Mouse (Mus musculus) thymus, adult 18-20 months (tissue): ENCODE results near the gene Trit1.
"Not testable (repeated sequence)": the region's sequence is repeated elsewhere in the genome, so short reads cannot be mapped to it uniquely, and the experiment has no call there.

Experiments
- DNase-seq, 2 experiments: peaks; one replicate each; pipeline ENCODE4 v3.0.0; 2022; ENCODE audit warnings: mixed read lengths in 2 of 2

Trit1 gene

DNA sequence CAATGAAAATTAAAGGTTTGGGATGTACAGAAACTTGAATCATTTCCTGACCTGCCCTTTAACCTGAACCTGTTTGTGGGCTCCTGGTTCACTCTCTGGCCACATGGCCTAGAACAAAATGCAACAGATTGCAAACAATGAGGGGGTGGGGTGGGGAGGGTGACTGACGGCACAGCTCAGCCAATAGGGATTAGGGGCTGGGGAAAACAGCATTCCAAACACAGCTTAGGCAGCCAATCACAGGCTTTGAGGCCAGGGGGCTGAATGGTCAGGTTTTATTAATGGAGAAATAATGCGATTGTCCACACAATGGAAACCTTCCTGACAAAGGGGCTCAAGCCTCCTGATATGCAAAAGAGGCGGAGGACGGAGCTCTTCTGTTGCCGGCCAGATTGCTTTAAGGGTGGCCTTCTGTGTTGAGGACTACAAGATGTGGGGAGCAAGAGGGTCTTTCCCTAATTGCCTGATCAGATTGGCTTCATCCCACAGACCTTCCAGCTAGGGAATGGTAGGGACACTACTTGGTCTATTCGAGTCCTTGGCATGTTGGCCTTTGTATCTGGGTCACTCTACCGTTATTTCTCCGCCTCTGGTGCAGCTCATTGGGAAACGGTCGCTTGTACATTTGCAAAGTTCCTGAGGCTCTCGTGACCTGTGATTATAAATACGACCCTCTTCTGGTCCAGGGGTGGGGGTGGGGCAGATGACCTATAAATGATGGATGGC lies 17.7 kb upstream of the Trit1 start:
- no peak for DNase-seq

DNA sequence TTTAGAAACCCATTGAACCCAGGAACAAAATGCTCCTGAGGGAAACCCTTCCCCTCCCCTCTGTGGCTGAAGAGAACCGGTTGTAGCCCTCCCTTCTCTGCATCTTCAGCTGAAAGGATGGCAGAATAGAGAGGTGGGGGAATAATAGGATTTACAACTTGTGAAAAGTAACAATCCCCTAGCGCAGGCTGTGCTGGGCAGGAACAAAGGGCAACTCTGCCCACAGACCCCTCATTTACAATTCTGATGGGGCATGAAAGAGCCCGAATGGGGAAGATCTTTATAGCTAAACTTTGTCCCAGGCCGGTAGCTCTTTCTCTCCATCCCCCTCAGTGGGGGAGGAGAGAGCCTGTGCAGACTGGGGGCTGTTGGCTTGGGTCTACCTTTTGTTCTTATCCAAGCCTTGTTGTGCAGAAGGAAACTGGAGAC lies 17.1 kb upstream of the Trit1 start:
- DNase-seq, result no peak

DNA sequence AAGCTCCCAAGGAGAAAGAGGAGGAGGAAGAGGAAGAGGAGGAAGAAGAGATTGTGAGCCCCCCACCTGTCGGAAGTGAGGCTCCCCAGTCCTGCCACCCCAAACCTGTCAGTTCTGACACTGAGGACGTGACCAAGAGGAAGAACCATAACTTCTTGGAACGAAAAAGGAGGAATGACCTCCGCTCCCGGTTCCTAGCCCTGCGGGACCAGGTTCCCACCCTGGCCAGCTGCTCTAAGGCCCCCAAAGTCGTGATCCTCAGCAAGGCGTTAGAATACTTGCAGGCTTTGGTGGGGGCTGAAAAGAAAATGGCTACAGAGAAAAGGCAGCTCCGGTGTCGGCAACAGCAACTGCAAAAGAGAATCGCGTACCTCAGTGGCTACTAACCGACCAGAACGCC lies 16.3 kb upstream of the Trit1 start:
- DNase-seq, result no peak

DNA sequence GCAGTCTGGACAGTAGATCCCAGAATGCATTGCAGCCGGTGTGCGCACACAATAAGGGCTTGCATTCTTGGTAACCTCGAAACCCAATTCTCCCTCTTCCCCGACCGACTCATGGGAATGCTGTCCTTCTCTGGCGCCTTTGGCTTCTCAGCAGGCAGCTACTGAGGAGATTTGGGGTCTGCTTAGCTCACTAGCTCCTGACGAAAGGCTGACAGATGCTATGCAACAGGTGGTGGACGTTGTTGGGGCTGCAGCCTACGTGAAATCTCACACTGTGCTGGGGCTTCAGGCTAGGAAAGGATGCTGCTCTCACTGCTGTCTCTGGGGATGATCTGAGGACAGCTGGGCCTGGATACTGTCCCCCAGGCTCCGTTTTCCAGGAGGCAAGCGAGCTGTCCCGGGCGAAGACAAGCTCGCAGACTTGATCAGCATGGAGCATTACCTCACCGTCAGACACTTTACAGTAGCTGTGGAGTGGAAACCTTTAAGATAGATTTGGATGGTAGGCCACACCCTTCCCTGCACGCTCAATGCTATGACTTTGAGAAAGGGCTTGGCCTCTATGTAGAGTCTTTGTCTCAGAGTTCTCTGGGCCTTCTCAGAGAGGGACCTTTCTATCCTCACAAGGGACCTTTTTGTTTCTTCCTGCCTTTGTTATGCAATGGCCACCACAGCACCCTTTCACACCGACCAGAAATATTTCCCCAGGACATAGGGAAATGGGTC lies 15.6 kb upstream of the Trit1 start:
- DNase-seq, result no peak

DNA sequence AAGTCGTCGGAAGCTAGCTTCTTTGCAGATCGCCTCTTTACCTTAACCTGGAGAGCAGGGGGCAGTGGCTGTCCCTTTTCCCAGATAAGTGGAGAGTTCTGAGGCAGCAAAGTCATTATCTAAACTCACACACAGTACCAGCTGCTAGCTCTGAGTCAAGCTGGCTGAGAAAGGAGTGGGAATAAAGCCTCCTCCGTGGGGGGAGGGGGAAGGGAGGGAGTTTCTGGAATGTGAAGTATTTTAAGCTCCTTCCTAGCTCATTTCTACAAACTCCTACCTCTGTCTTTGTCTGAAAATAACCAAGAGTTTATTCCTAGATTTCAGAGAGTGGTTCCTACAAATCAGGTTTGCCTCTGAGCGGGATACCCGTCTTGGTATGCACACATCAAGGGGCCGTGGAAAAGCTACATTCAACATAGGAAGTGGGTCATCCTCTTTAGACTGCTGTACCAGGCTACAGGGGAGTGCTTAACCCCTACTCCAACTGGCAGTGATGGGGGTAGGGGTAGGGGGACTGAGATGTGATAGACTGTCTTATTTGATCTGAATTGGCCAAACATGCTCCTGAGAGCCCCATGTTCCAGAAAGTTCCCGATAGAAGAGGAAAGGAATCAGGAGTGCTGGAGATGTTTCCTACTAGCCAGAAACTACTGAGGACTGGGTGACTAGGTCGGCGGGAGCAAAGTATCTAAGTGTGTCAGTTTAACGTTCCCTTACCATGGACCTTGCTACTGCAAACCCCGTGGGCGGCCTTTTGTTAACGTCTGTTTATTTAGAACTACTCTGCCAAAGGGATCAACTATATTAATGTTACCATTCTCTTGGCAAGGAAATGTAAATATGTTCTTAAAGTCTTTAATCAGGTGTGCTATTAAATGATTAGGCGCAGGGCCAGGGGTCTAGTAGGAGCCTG lies 11.1 kb upstream of the Trit1 start:
- no peak for DNase-seq

DNA sequence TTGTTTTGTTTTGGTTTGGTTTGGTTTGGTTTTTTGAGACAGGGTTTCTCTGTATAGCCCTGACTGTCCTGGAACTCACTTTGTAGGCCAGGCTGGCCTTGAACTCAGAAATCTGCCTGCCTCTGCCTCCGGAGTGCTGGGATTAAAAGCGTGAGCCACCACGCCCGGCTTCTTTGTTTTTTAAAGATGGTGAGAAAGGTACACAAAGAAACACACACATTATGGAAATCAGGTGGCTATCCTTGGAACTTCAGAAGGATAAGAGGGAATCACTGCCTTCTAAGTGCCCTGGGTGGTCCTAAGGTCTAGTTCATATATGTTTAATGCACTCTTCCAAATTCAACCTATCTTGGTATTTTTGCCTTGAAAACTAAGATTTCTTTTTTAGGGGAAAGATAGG lies 3.9 kb upstream of the Trit1 start:
- not testable (repeated sequence) for DNase-seq

DNA sequence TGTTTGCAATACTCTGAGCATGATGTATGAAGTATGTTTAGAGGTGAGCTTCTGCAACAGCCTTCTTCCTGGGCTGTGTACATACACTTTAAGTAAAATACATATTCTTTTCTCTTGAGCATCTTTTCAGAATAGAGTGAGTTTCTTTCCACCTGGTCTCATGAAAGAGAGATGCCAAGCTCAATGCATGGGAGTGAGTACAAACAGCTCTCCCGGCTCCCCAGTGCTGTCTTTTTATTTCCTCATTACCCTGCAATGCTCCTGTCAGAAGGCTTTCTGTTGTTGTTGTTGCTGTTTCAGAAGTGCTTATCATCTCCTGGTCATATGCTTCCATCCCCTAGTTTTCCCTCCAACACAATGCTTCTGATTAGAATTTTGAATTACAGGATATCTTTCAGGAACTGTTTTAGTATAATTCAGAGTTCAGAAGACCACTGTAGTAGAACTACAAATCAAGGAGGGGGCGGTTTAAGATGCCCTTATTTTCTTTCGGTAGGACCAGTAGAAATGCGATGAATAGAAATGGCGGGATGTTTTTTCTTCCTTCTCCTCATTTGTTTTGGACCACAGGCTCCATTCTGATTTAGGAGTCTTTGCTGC lies 3.0 kb upstream of the Trit1 start:
- no peak for DNase-seq

DNA sequence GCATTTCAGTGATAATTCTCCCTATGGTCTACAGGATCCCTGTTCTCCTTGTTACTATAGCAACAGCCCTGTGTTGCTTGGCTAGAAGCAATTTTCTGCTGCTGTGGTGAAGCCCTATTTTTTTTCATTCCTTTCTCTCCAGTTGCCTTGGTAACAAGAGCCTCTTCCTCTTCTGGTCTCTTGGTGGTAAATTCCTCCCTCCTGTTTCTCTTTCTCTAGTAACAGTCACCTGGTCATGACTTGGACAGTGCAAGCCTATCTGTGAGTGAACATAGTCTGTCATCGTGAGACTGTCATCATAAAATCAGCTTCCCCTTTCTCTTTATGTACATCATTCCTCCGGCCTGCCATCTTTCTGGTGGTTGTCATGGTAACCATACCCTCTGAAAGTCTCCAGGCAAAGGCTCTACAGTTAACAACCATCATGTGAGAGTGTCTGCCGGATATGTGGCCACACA lies 2.4 kb upstream of the Trit1 start:
- DNase-seq, result no peak

DNA sequence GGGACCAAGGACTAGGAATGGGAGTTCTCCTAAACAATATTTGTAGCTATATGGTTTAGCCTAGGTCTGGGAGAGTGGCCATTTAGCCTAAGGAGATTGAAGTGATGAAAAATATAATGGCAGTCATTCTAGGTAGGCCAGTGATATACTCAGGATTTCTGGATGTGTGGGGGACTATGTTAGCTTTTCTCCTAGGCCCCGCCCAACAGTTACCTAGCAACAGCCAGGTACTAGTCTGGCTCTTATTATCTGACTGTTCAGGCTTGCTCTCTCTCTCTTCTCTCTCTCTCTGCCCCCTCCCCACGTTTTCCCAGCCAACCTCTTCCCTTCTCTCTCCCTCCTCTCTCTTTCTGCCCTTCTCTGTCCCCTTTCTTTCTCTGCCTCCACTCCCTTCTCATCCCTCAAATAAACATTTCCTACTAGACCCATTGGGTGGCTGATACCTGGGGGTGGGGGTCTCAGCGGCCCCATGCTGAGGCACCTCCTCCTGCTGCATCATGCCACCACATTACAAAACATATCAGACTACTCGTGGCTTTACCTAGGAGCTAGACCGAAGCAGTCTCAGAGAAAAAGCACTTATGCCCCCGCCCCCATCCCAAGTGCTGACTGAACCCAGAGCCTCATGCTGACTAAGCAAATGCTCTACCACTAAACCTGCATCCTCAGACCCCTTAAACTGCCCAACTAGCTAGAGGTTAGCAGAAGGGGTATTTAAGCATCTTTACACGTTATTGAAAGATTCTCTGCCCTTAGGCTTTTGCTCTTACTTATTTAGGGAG lies 1.7 kb upstream of the Trit1 start:
- DNase-seq, result no peak

DNA sequence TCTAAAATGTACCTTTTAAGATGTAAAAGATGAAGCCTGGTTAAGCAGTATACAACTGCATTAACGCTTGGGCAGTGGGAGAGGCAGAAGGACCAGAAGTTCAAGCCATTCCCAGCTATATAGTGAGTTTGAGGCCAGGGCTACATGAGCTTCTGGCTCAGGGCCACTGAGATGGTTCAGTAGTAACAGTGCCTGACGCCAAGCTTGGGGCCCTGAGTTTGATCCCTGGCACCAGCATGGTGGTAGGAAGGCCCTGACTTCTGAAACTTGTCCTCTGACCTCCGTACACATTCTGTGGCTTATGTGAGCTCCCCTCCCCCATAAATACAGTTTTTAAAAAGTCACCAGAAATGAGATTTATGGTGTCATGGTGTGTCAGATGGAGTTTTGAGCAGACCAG lies 5.2 kb downstream of the Trit1 start:
- no peak for DNase-seq

DNA sequence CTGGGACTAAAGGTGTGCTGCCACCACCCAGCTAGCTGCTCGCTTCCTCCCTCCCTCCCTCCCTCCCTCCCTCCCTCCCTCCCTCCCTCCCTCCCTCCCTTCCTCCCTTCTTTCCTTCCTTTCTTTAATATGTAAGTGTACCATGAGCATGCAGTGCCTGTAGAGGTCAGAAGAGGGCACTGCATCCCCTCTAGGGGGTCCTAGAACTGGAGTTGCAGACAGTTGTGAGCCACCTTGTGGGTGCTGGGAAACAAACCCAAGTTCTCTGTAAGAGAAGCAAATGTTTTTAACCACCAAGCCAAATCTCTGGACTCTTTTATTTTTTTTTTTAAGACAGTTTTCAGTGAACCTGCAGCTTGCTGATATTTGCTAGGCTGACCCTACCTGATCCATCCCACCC lies 6.5 kb downstream of the Trit1 start:
- DNase-seq, result no peak

DNA sequence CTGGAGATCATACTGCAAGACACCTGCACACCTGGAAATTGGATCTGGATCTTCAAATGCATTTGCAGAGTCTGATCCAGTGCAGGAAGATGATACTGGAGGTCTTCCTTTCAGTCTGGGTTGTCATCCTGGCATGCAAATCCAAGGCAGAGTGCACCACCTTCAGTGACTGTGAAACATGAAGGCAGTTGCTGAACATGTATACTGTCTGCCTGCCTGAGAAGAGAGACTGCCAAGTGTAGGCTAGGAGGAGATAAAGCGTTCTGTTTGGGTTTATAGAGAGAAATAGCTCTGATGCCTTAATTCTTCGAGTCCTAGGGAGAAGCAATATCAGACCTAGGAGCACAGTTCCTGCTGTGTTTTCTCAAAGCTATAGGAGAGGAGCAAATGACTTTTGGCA lies 9.0 kb downstream of the Trit1 start:
- no peak for DNase-seq

DNA sequence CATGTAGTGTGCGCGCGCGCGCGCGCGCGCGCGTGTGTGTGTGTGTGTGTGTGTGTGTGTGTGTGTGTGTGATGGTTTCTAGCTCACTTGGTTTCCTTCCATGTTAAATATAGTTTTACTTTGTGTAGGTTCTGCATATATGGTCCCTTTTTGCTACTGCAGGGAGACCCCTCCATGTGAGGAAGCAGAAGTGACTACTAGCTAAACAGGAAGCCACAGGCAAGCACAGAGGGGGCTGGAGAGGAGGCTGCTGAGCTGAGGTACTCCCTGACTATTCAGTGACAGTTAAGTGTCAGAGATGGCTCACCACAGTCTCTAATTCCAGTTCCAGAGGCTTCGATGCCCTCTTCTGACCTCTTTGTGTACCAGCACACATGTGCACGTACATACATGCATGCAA lies 9.8 kb downstream of the Trit1 start:
- no peak for DNase-seq

DNA sequence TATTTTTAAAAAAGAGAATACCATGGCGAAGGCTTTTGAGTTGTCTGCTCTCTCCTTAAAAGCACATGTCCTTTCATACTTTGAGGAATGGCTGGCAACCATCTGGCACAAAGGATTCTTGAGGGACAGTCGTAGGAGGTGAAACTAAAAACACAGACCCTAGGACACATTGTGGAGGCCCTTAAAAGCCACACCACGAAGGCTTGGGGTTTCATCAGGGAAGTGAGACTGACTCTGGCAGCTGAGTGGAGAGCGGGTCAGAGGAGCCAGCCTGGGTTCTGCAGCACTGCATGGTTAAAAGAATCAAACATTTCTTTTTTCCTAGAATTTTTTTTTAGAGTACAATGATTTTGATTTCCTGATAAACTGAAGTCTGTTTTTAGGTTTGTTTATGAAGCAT lies 10.2 kb downstream of the Trit1 start:
- DNase-seq, result no peak

DNA sequence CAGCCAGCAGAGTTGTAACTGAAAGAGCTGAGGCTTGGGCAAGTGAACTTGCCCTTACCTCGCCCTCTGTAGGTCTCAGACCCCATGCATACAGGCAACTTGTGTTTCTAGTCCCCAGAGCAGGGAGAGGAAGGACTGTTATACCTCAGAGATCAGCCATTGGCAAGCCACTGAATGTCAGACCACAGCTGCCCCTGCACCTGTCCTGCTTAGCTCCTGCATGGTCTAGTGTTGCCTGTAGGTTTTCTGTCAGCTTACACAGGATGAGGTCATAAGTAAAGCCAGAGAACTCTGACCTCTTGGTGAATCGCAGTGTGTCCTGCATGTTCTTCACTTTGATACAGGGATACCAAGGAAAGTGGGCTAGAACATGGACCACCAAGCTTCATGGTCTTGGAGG lies 18.4 kb downstream of the Trit1 start:
- DNase-seq, result no peak

DNA sequence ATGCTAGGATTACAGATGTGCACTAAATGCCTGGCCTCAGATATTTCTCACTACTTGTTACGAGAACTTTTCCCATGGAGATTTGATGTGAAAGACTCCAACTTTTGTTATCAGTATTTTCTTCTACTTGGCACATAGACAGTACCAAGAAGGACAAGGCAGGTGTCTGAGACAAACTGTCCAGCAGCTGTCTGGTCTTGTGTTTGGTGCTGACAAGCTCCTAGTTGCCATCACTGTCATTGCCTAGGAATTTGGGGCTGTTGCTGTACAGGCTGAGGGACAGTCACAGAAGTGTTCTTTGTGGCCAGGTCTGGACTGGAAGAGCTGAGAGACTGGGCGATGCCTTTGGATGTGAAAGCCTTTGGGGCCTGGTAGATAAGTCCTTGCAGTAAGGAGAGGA lies 19.2 kb downstream of the Trit1 start:
- DNase-seq, result no peak

DNA sequence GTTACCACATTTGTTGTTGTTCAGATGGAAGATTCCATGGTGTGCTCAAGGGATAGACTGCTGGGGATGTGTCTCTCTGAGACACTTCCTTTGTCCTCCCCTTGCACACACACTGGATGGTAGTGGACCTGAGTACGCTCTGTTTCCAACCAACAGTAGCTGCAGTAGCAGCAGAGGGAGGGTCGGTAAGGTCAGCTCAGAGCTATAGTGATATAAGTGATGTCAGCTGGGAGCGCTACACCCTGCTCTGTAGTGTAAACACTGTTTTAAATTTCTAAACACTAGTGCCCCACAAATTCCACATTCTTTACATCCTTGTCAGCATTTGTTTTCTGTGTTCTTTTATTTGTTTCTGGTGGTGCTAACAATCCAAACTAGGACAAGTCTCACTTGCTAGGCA lies 20.3 kb downstream of the Trit1 start:
- no peak for DNase-seq

DNA sequence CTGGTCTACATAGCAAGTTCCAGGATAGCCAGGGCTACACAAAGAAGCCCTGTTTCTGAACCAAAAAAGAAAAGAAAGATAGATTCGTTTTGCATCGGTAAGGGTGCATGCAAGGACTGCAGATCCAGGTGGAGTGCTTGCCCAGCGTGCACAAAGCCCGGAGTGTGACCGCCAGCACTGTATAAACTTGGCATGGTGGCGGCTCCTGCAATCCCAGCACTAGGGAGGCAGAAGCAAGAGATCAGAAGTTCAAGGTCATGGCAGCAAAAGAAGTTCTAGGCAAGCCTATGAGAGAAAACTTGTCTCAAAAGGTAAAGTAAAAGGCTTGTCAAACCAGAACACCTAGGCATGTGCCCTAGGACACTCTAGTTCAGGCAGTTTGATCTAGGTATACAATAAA lies 24.7 kb downstream of the Trit1 start:
- DNase-seq, result no peak

DNA sequence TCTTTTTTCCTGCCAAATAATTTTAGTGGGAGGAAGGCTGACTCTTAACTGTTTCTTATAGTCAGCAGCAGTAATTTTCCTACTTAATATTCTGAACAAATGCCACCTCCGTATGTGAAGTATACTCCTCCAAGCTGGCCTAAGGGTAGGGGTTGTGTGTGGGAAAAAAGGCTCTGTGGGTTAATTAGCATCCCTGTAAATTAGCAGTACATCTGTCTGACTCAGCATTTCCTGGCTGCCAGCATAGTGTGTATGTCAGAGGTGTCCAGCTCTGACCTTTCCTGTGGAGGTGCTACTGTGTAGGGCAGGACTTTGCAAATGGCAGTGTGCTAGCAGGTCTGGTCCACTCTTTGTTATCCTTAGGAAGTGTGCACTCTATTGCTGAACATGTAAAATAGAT lies 27.5 kb downstream of the Trit1 start:
- no peak for DNase-seq

DNA sequence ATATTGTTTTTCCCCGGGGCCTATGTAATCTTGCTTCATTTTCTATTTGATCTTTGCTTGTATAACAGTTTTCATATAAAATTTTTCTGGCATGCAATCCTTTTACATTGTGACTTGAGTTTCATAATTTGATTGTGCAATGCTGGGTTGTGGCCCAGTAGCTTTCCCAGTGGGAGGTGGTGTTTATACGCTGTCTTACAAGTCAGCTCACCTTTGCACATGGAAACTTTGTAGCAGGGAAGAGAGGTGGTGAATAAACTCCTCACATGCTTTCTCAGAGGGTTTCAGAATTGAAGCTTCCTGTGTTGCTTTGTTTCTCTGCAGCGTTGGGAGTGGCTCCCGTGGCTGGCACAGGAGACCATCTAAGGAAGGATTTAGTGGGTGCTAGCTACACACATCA lies 28.4 kb downstream of the Trit1 start:
- no peak for DNase-seq

DNA sequence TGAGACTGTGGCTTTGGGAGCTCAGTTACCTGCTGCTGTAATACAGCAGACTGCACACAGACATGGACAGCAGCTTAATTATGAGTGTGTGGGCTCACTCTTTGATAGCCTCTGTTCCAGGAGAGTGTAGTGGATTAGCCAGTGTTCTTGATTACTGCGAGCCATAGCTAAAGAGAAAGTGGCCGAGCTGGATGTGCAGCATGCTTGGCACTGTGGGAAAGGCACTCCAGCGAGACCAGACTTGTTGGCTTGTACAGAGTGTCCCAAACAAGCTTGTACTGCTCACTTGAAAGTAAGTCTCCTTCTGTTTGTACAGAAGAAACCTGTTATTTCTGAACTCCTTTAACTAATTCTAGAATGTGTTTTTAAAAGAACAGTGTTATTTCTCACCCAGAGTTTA lies 29.9 kb downstream of the Trit1 start:
- no peak for DNase-seq

DNA sequence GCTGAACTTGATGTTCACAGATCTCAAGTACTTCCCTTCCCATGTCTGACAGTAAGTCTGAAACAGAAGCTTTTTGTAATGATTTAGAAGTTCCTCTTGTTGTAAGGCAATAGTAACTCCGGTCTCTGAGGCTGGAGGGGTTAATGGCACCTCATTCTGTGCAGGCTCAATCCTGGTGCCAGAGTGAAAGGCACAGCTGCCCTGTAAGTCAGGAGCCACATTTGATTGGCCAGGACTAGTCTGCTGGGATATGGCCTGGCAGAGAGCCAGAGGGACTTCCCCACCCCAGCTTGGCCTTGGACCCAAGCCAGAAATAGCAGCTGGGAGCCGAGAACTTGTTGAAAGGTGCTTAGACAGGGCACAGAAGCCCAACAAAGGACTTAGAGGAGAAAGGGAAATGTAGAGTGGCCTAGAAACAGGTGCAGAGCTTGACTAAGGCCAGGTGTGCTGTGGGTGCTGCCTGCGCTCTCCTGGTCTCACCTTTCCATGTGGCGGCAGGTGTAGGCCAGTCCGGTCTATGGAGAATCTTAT lies 34.3 kb downstream of the Trit1 start:
- peak; percentile 22 to 39 for DNase-seq
